In genomic region chr2:75545971-75546370, GRCm38 (mm10) we compare ENCODE assay signal across 34 mouse cellular contexts.
"Had no signal": no experiment of that assay in that cellular context is flagged by ENCODE, and none has a peak within 500 bp of the region (broad histone marks: within the 10 kb centered on the region; RNA-seq: fewer than 3 reads in every experiment).

No protein-coding gene starts in this region.

- H3K4me2 ChIP-seq: heart, embryonic 11.5 days; heart, embryonic 12.5 days; heart, embryonic 13.5 days; heart, embryonic 15.5 days; hindbrain, embryonic 12.5 days; hindbrain, embryonic 13.5 days; hindbrain, embryonic 14.5 days; hindbrain, embryonic 15.5 days; intestine, embryonic 15.5 days; kidney, embryonic 15.5 days had no signal

- H3K9ac ChIP-seq: heart, embryonic 12.5 days; heart, embryonic 13.5 days; heart, embryonic 15.5 days; hindbrain, embryonic 12.5 days; hindbrain, embryonic 13.5 days; hindbrain, embryonic 14.5 days; hindbrain, embryonic 15.5 days; intestine, embryonic 15.5 days; kidney, embryonic 15.5 days had no signal

- H3K4me1 ChIP-seq: heart, embryonic 12.5 days; hindbrain, embryonic 10.5 days; hindbrain, embryonic 12.5 days; hindbrain, embryonic 13.5 days; hindbrain, embryonic 15.5 days; intestine, embryonic 15.5 days; kidney, embryonic 15.5 days had no signal

- H3K27ac ChIP-seq: heart, embryonic 13.5 days; heart, embryonic 15.5 days; hindbrain, embryonic 10.5 days; hindbrain, embryonic 12.5 days; hindbrain, embryonic 13.5 days; hindbrain, embryonic 14.5 days; hindbrain, embryonic 15.5 days; hindbrain, postnatal 0 days; intestine, embryonic 15.5 days; kidney, embryonic 15.5 days; kidney, postnatal 0 days; layer of hippocampus, adult 2 months had no signal

- H3K9me3 ChIP-seq: heart, embryonic 12.5 days; heart, embryonic 13.5 days; heart, embryonic 15.5 days; hindbrain, embryonic 10.5 days; hindbrain, embryonic 12.5 days; hindbrain, embryonic 13.5 days; hindbrain, embryonic 15.5 days; intestine, embryonic 15.5 days; kidney, embryonic 15.5 days had no signal

- H3K27me3 ChIP-seq: heart, embryonic 12.5 days; heart, embryonic 13.5 days; heart, embryonic 15.5 days; hindbrain, embryonic 12.5 days; hindbrain, embryonic 13.5 days; hindbrain, embryonic 15.5 days; intestine, embryonic 15.5 days; kidney, embryonic 15.5 days had no signal

- DNase-seq: heart, postnatal 10 days; heart, postnatal 14 days; heart, postnatal 36 days; heart, postnatal 4 days; kidney, adult 11 months; kidney, adult 18-20 months; kidney, adult 2 months; kidney, adult 8-10 months; kidney, adult 9 months; kidney, postnatal 10 days; kidney, postnatal 14 days; kidney, postnatal 25 days; kidney, postnatal 36 days; kidney, postnatal 4 days; layer of hippocampus, adult 9-11 months; layer of hippocampus, postnatal 36 days had no signal

- H3K36me3 ChIP-seq: heart, embryonic 12.5 days; heart, embryonic 13.5 days; heart, embryonic 15.5 days; hindbrain, embryonic 10.5 days; hindbrain, embryonic 12.5 days; hindbrain, embryonic 13.5 days; hindbrain, embryonic 15.5 days; intestine, embryonic 15.5 days; kidney, embryonic 15.5 days had no signal

- ATAC-seq: hindbrain, embryonic 16.5 days; hindbrain, postnatal 0 days; inflammation-experienced regulatory T-cells, adult 6 months; intestine, embryonic 15.5 days; intestine, embryonic 16.5 days; intestine, postnatal 0 days had no signal

- H3K4me3 ChIP-seq: heart, embryonic 12.5 days; heart, embryonic 13.5 days; heart, embryonic 15.5 days; hindbrain, embryonic 10.5 days; hindbrain, embryonic 12.5 days; hindbrain, embryonic 13.5 days; hindbrain, embryonic 15.5 days; intestine, embryonic 15.5 days; kidney, embryonic 15.5 days; layer of hippocampus, adult 2 months had no signal
